In the genomic region with DNA sequence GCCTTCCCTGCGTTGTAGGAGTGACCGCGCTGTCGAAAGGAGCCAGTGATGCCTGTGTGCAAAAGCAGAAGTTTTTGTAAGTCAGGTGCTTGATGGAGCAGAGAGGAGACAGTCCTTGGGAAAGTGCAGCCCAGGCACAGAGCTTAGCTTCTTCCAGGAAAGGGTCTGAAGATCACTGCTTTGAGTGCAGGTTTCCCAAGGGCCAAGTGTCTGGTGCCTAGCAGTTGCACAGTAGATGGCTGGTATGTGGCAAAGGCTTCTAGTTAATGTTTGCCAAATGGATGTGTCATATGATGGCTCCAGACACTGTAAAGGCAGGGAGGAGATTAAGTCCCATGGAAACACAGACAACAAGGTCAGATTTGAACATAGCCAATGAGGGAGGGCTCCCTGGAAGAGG, we compare ENCODE assay signal across 15 mouse cellular contexts. TPM values are rescaled to one million over a fixed set of nuclear protein-coding genes. Genes with fewer than 3 reads are reported as not detected.
DNase-seq lines count a peak whose midpoint lies in the region; ATAC-seq lines count a peak whose summit lies in the region.
"Had no signal": no experiment of that assay in that cellular context is flagged by ENCODE, and none has a peak within 500 bp of the region (broad histone marks: within the 10 kb centered on the region; RNA-seq: fewer than 3 reads in every experiment).

No protein-coding gene starts in this region.

- H3K4me1 ChIP-seq in liver, embryonic 16.5 days (ENCODE audit: control insufficient read depth, low read depth, low read length): no peaks in the 10 kb centered on the region
- H3K4me1 ChIP-seq in liver, embryonic 11.5 days (replicated peaks; ENCODE audit: control insufficient read depth, insufficient read depth, low read length): peaks cover 3% of the 10 kb centered on the region; the same call in 1 of the 2 replicates
- H3K4me1 ChIP-seq in intestine, embryonic 15.5 days (replicated peaks): peaks cover 39% of the 10 kb centered on the region
- peaks cover 15% of the 10 kb centered on the region; the same call in 1 of the 2 replicates for H3K4me1 ChIP-seq in kidney, embryonic 16.5 days (ENCODE audit: insufficient read depth, low read length)

- no peaks in the 10 kb centered on the region for H3K36me3 ChIP-seq in liver, embryonic 16.5 days (ENCODE audit: control insufficient read depth, insufficient read depth)
- no peaks in the 10 kb centered on the region for H3K36me3 ChIP-seq in liver, embryonic 11.5 days (ENCODE audit: control insufficient read depth, insufficient read depth, low read length)
- H3K36me3 ChIP-seq in intestine, embryonic 15.5 days: no peaks in the 10 kb centered on the region
- no peaks in the 10 kb centered on the region for H3K36me3 ChIP-seq in kidney, embryonic 16.5 days (ENCODE audit: insufficient read depth, low read length)
- H3K36me3 ChIP-seq: midbrain, embryonic 13.5 days had no signal

- H3K27ac ChIP-seq in liver, embryonic 16.5 days (ENCODE audit: low read length): no peak overlapping the region
- no peak overlapping the region for H3K27ac ChIP-seq in liver, embryonic 11.5 days (ENCODE audit: low read depth, low read length)
- H3K27ac ChIP-seq in intestine, embryonic 15.5 days: peak overlapping the region; percentile 33; the same call in 1 of the 2 replicates
- H3K27ac ChIP-seq in kidney, embryonic 16.5 days (ENCODE audit: low read length): peak overlapping the region; percentile 16; the same call in 1 of the 2 replicates
- H3K27ac ChIP-seq: liver, embryonic 14.5 days had no signal

- H3K9me3 ChIP-seq in liver, embryonic 16.5 days (replicated peaks; ENCODE audit: control insufficient read depth, low read length): no peaks in the 10 kb centered on the region
- no peaks in the 10 kb centered on the region for H3K9me3 ChIP-seq in liver, embryonic 11.5 days (ENCODE audit: control insufficient read depth, low read length)
- no peaks in the 10 kb centered on the region for H3K9me3 ChIP-seq in intestine, embryonic 15.5 days
- no peaks in the 10 kb centered on the region for H3K9me3 ChIP-seq in kidney, embryonic 16.5 days (ENCODE audit: low read length)
- H3K9me3 ChIP-seq: midbrain, embryonic 13.5 days had no signal

- H3K9ac ChIP-seq in liver, embryonic 16.5 days (ENCODE audit: low read depth, low read length): no peak overlapping the region
- H3K9ac ChIP-seq in liver, embryonic 11.5 days (ENCODE audit: low read depth, low read length): no peak overlapping the region
- no peak overlapping the region for H3K9ac ChIP-seq in intestine, embryonic 15.5 days
- no peak overlapping the region for H3K9ac ChIP-seq in kidney, embryonic 16.5 days (replicated peaks; ENCODE audit: low read length)
- H3K9ac ChIP-seq: liver, embryonic 14.5 days; midbrain, embryonic 13.5 days had no signal

- DNase-seq in liver, embryonic 11.5 days (ENCODE audit: low spot score): no peak
- DNase-seq in yolk sac, embryonic 10.5 days (ENCODE audit: low spot score): peak; percentile 76
- DNase-seq in thymus, postnatal 25 days: no peak
- no peak for DNase-seq in adrenal gland, adult 2 months
- DNase-seq: cerebellum, postnatal 25 days; gastrocnemius, postnatal 25 days; heart, postnatal 36 days; lung, postnatal 14 days had no signal

- H3K27me3 ChIP-seq in liver, embryonic 16.5 days (ENCODE audit: control insufficient read depth, insufficient read depth, low read depth, low read length): no peaks in the 10 kb centered on the region
- H3K27me3 ChIP-seq in liver, embryonic 11.5 days (replicated peaks; ENCODE audit: control insufficient read depth, insufficient read depth, low read length): peaks cover 7% of the 10 kb centered on the region
- no peaks in the 10 kb centered on the region for H3K27me3 ChIP-seq in intestine, embryonic 15.5 days (replicated peaks)
- H3K27me3 ChIP-seq in kidney, embryonic 16.5 days (ENCODE audit: insufficient read depth, low read length): no peaks in the 10 kb centered on the region
- H3K27me3 ChIP-seq: midbrain, embryonic 13.5 days had no signal

- peak; percentile 51; the same call in 1 of the 2 replicates for ATAC-seq in liver, embryonic 16.5 days (ENCODE audit: low read depth)
- ATAC-seq in liver, embryonic 11.5 days (replicated peaks; ENCODE audit: low FRiP score): no peak
- ATAC-seq in intestine, embryonic 15.5 days: peak; percentile 85
- peak; percentile 55 for ATAC-seq in kidney, embryonic 16.5 days (ENCODE audit: low FRiP score, low TSS enrichment)
- ATAC-seq: midbrain, embryonic 13.5 days had no signal

- 88% methylated on average over 4 of the region's 4 CpGs for WGBS in liver, embryonic 16.5 days (ENCODE audit: insufficient replicate concordance)
- WGBS in liver, embryonic 11.5 days: 94% methylated on average over 4 of the region's 4 CpGs
- WGBS in intestine, embryonic 15.5 days: 86% methylated on average over 4 of the region's 4 CpGs
- WGBS in kidney, embryonic 16.5 days: 92% methylated on average over 4 of the region's 4 CpGs

- H3K4me2 ChIP-seq in liver, embryonic 16.5 days (ENCODE audit: low read depth, low read length): no peak overlapping the region
- no peak overlapping the region for H3K4me2 ChIP-seq in liver, embryonic 11.5 days
- H3K4me2 ChIP-seq in intestine, embryonic 15.5 days (replicated peaks): no peak overlapping the region; the same call in 1 of the 2 replicates
- H3K4me2 ChIP-seq in kidney, embryonic 16.5 days (replicated peaks; ENCODE audit: low read depth, low read length): no peak overlapping the region
- H3K4me2 ChIP-seq: heart, embryonic 11.5 days; midbrain, embryonic 13.5 days had no signal

- no peak overlapping the region for H3K4me3 ChIP-seq in liver, embryonic 16.5 days (ENCODE audit: low read depth, low read length)
- H3K4me3 ChIP-seq in liver, embryonic 11.5 days (ENCODE audit: low read depth, low read length): no peak overlapping the region
- H3K4me3 ChIP-seq in intestine, embryonic 15.5 days (replicated peaks): no peak overlapping the region
- no peak overlapping the region for H3K4me3 ChIP-seq in kidney, embryonic 16.5 days (ENCODE audit: low read length)
- H3K4me3 ChIP-seq: erythroblast, embryonic 14.5 days; midbrain, embryonic 13.5 days had no signal

RNA-seq across cellular contexts. Expression of a gene that starts 49.9 kb away (rescaled TPM):
- polyA plus RNA-seq in liver, embryonic 16.5 days (2015; fragmentation: Nextera tagmentation; extraction: Ambion mirVana): 2.8 and 3.7 TPM in 2 replicates
- polyA plus RNA-seq in liver, embryonic 11.5 days (2014; fragmentation: Nextera tagmentation; extraction: Ambion mirVana): 4.1 and 4.3 TPM in 2 replicates
- 13.7 and 15.3 TPM in 2 replicates for polyA plus RNA-seq in intestine, embryonic 15.5 days (2015; fragmentation: Nextera tagmentation; extraction: Ambion mirVana)
- polyA plus RNA-seq in kidney, embryonic 16.5 days (2015; fragmentation: Nextera tagmentation; extraction: Ambion mirVana): 8.5 and 9.7 TPM in 2 replicates
- 10 to 100 TPM; 10.3 to 22.6 TPM for total RNA-seq in adrenal gland, adult 2 months (2021)
- 16.9 and 22.5 TPM in 2 replicates for polyA plus RNA-seq in adrenal gland, adult 2 months (2012; rRNA removed)

Comparison
In these comparisons a context has a peak if more than half of its experiments do, and no peak if none do; other contexts are left out.
1. H3K27ac ChIP-seq: peak in intestine, embryonic 15.5 days (single experiment) and kidney, embryonic 16.5 days (single experiment); none in liver, embryonic 16.5 days (single experiment) and liver, embryonic 11.5 days (single experiment).